Mouse (Mus musculus): ENCODE measurements around the gene Dus2. TPM values are rescaled to one million over a fixed set of nuclear protein-coding genes. Genes with fewer than 3 reads are reported as not detected.

The Dus2 gene
- total and polyA plus RNA-seq, 3 experiments: 20.7 to 27.2 (median 23.2) TPM

DNA sequence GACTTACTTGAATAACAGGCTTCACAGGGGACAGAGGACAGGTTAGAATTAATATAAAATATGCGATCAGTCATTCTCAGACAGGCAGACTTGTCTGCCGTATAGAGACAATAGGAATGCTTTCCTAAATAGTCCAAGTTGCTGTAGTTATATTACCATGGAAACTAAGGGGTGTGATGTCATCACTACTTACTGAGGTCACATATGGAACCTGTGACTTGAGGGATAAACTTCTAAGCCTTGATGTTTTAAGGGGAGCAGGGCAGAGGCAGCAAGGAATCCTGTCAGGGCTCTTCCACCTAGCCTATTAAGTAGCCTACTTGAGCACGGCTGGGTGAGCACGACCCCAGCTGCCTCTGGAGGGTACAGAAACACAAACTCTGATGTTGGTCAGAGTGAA is 14.7 kb downstream of the Dus2 start, which contains the start of gene Dpep2nb:
Gene Dpep2nb, minus strand, starts transcription at position 101 of the 400 bp plus-strand sequence.
- Histone ChIP-seq H3K9ac (ENCODE audit: insufficient read depth, low read depth) (no peak within 1 kb of the TSS), H3K79me2 (replicated peaks; ENCODE audit: control insufficient read depth, extremely low read depth, insufficient read depth, poor library complexity, severe bottlenecking) (peaks cover 9% of the 10 kb centered on the region), H3K27ac (ENCODE audit: insufficient read depth, low read depth) (no peak within 1 kb of the TSS), H3K4me1 (ENCODE audit: control insufficient read depth in 1 of 2, insufficient read depth in 2 of 2) (peaks cover 10 to 32% of the 10 kb centered on the region in 2 experiments), H3K27me3 (replicated peaks) (no peaks in the 10 kb centered on the region), H3K9me3 (replicated peaks; ENCODE audit: low read length) (no peaks in the 10 kb centered on the region), H3K4me2 (ENCODE audit: insufficient read depth, low read depth, poor library complexity, severe bottlenecking) (no peak within 1 kb of the TSS), H3K4me3 (replicated peaks in 1 of 3; ENCODE audit: low read depth in 2 of 3, low read length in 2 of 3, poor library complexity in 1 of 3) (no peak within 1 kb of the TSS), H3K36me3 (replicated peaks in 1 of 2; ENCODE audit: control insufficient read depth in 1 of 2, insufficient read depth in 1 of 2, low read length in 1 of 2) (peaks cover 0 to 15% of the 10 kb centered on the region in 2 experiments)
- in situ Hi-C loops (cut with MboI; ENCODE audit: low pct_ligation_motif_present, low pct_unique_long_range_greater_than_20kb, low sequenced_read_pairs) (no loop called here), dilution Hi-C loops (cut with MboI; ENCODE audit: extremely low pct_ligation_motif_present, extremely low pct_unique_long_range_greater_than_20kb, low sequenced_read_pairs) (no loop called here)
- DNase-seq (ENCODE audit: extremely low read depth): no peak
- TF ChIP-seq NELFE (IDR thresholded peaks at IDR 0.05; ENCODE audit: low read depth, low read length): no peak

DNA sequence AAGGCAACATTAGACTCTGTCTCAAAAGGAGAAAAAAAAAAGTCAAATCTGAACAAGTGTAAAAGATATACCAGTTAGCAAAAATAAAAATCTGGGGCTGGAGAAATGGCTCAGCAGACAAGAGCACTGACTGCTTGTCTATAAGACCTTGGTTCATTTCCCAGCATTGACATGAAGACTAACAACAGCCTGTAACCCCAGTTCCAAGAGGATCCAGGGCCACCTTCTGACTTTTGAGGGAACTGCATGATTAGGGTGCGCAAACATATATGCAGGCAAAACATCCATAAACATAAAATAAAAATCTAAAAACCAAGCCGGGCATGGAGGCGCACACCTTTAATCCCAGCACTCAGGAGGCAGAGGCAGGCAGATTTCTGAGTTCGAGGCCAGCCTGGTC is 15.3 kb downstream of the Dus2 start:
- H3K36me3 ChIP-seq (replicated peaks in 1 of 2; ENCODE audit: control insufficient read depth in 1 of 2, insufficient read depth in 1 of 2, low read length in 1 of 2): peaks cover 0 to 15% of the 10 kb centered on the region in 2 experiments
- no peaks in the 10 kb centered on the region for H3K9me3 ChIP-seq (replicated peaks; ENCODE audit: low read length)
- no peak overlapping the region for H3K4me2 ChIP-seq (ENCODE audit: insufficient read depth, low read depth, poor library complexity, severe bottlenecking)
- peaks cover 9% of the 10 kb centered on the region for H3K79me2 ChIP-seq (replicated peaks; ENCODE audit: control insufficient read depth, extremely low read depth, insufficient read depth, poor library complexity, severe bottlenecking)
- H3K4me1 ChIP-seq (ENCODE audit: control insufficient read depth in 1 of 2, insufficient read depth in 2 of 2): peaks cover 10 to 32% of the 10 kb centered on the region in 2 experiments
- DNase-seq (ENCODE audit: extremely low read depth): no peak
- in situ Hi-C loops (cut with MboI; ENCODE audit: low pct_ligation_motif_present, low pct_unique_long_range_greater_than_20kb, low sequenced_read_pairs) (no loop called here), dilution Hi-C loops (cut with MboI; ENCODE audit: extremely low pct_ligation_motif_present, extremely low pct_unique_long_range_greater_than_20kb, low sequenced_read_pairs) (no loop called here)
- TF ChIP-seq RAD21 (IDR thresholded peaks at IDR 0.05; ENCODE audit: low read depth, low read length) (peak; percentile 43), SMC3 (IDR thresholded peaks at IDR 0.05; ENCODE audit: low read depth, low read length) (peak; percentile 40), CTCF (conservative IDR thresholded peaks at IDR 0.05 in 1 of 2, IDR thresholded peaks at IDR 0.05 in 1 of 2; ENCODE audit: low read depth in 2 of 2, low read length in 2 of 2) (peak in 1 of 2 experiments; percentile 53; a peak in 2 of 4 replicates), E2F4 (IDR thresholded peaks at IDR 0.05; ENCODE audit: insufficient replicate concordance, low read depth, low read length) (no peak)
- H3K27me3 ChIP-seq (replicated peaks): no peaks in the 10 kb centered on the region
- no peak overlapping the region for H3K27ac ChIP-seq (ENCODE audit: insufficient read depth, low read depth)
- H3K4me3 ChIP-seq (replicated peaks in 1 of 3; ENCODE audit: low read depth in 2 of 3, low read length in 2 of 3, poor library complexity in 1 of 3): no peak overlapping the region
- no peak overlapping the region for H3K9ac ChIP-seq (ENCODE audit: insufficient read depth, low read depth)

DNA sequence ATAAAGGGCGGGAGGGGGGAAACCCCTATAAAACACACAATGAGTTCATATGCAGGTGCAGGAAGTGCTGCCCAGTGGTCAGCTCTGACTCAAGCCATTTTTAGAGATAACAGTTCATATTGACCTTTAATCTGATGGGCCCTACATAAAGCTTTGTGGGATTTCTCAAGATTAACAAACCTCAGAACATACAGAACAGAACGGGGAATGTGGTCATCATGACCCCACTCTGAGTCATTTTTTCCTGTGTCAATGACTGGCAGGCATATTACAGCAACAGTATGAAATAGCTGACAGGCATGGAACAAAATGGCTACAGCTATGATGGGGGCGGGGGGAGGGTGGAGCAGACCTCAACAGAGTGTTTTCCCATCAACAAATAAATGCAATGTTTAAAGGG is 16.0 kb downstream of the Dus2 start:
- DNase-seq (ENCODE audit: extremely low read depth): peak; percentile 81
- H3K4me1 ChIP-seq (ENCODE audit: control insufficient read depth in 1 of 2, insufficient read depth in 2 of 2): peaks cover 10 to 32% of the 10 kb centered on the region in 2 experiments
- H3K79me2 ChIP-seq (replicated peaks; ENCODE audit: control insufficient read depth, extremely low read depth, insufficient read depth, poor library complexity, severe bottlenecking): peaks cover 9% of the 10 kb centered on the region
- in situ Hi-C loops (cut with MboI; ENCODE audit: low pct_ligation_motif_present, low pct_unique_long_range_greater_than_20kb, low sequenced_read_pairs) (no loop called here), dilution Hi-C loops (cut with MboI; ENCODE audit: extremely low pct_ligation_motif_present, extremely low pct_unique_long_range_greater_than_20kb, low sequenced_read_pairs) (no loop called here)
- no peak overlapping the region for H3K27ac ChIP-seq (ENCODE audit: insufficient read depth, low read depth)
- H3K9me3 ChIP-seq (replicated peaks; ENCODE audit: low read length): no peaks in the 10 kb centered on the region
- H3K36me3 ChIP-seq (replicated peaks in 1 of 2; ENCODE audit: control insufficient read depth in 1 of 2, insufficient read depth in 1 of 2, low read length in 1 of 2): peaks cover 0 to 15% of the 10 kb centered on the region in 2 experiments
- H3K4me2 ChIP-seq (ENCODE audit: insufficient read depth, low read depth, poor library complexity, severe bottlenecking): no peak overlapping the region
- TF ChIP-seq EP300 (IDR thresholded peaks at IDR 0.05; ENCODE audit: low read length) (peak; percentile 83), MAZ (IDR thresholded peaks at IDR 0.05; ENCODE audit: low read depth, low read length) (0 out of 2 replicates have a peak, but pooled peaks have one; percentile 32), MXI1 (IDR thresholded peaks at IDR 0.05; ENCODE audit: low read depth, low read length) (no peak), MAX (IDR thresholded peaks at IDR 0.05; ENCODE audit: low read length) (no peak), BHLHE40 (IDR thresholded peaks at IDR 0.05; ENCODE audit: low read depth, low read length) (peak; percentile 7; the same call in 1 of the 2 replicates), IRF4 (IDR thresholded peaks at IDR 0.05; ENCODE audit: low read depth, low read length) (peak; percentile 67; the same call in 1 of the 2 replicates), ZC3H11A (IDR thresholded peaks at IDR 0.05; ENCODE audit: low read depth, low read length) (no peak), JUN (IDR thresholded peaks at IDR 0.05; ENCODE audit: insufficient read depth, low read depth, low read length) (peak; percentile 93), CHD1 (IDR thresholded peaks at IDR 0.05; ENCODE audit: low read depth, low read length) (no peak), POLR2A (IDR thresholded peaks at IDR 0.05; ENCODE audit: low read depth, low read length) (no peak), ETS1 (conservative IDR thresholded peaks at IDR 0.05; ENCODE audit: low read depth, low read length) (peak; percentile 92), MAFK (IDR thresholded peaks at IDR 0.05; ENCODE audit: insufficient replicate concordance, low read length) (0 out of 2 replicates have a peak, but pooled peaks have one; percentile 39), CHD2 (IDR thresholded peaks at IDR 0.05; ENCODE audit: low read length) (0 out of 2 replicates have a peak, but pooled peaks have one; percentile 22), JUND (conservative IDR thresholded peaks at IDR 0.05; ENCODE audit: low read depth, low read length) (peak; percentile 95), SIN3A (IDR thresholded peaks at IDR 0.05; ENCODE audit: low read length) (no peak), MEF2A (IDR thresholded peaks at IDR 0.05; ENCODE audit: borderline replicate concordance, low read depth, low read length) (peak; percentile 65; the same call in 1 of the 2 replicates), RCOR1 (conservative IDR thresholded peaks at IDR 0.05; ENCODE audit: low read depth, low read length) (peak; percentile 50; the same call in 1 of the 2 replicates), UBTF (IDR thresholded peaks at IDR 0.05; ENCODE audit: low read depth, low read length) (no peak)
- no peaks in the 10 kb centered on the region for H3K27me3 ChIP-seq (replicated peaks)
- H3K9ac ChIP-seq (ENCODE audit: insufficient read depth, low read depth): no peak overlapping the region
- H3K4me3 ChIP-seq (replicated peaks in 1 of 3; ENCODE audit: low read depth in 2 of 3, low read length in 2 of 3, poor library complexity in 1 of 3): no peak overlapping the region

Measured in CH12.LX (cell line).